Mouse (Mus musculus) bone marrow, adult 2 months (tissue): ENCODE measurements at regions not wholly inside any gene's neighbourhood (a gene's known extent, or its start where the extent isn't known, plus 50 kb on each side); places are given as distances from the start of the nearest gene placed in this dataset.

Experiments
- CTCF ChIP-seq: fragments of 200-500 bp; IDR thresholded peaks from 2 replicates; pipeline ENCODE4 v1.5.1; 2011; ENCODE audit warnings: low read length, control low read depth; ENCODE audit not compliant: control insufficient read depth, insufficient read depth
- POLR2A ChIP-seq: fragments of 200-500 bp; IDR thresholded peaks from 2 replicates; pipeline ENCODE4 v1.6.1; 2011; ENCODE audit warnings: low read depth, mild to moderate bottlenecking, control low read depth, low read length, borderline replicate concordance; ENCODE audit not compliant: control insufficient read depth

GRCm38 (mm10) chr2:61347451-61347850 is 230.9 kb upstream of the Tank start:
- TF ChIP-seq CTCF (no peak), POLR2A (no peak)
